ENCODE assay signal across 16 mouse cellular contexts in the genomic region with DNA sequence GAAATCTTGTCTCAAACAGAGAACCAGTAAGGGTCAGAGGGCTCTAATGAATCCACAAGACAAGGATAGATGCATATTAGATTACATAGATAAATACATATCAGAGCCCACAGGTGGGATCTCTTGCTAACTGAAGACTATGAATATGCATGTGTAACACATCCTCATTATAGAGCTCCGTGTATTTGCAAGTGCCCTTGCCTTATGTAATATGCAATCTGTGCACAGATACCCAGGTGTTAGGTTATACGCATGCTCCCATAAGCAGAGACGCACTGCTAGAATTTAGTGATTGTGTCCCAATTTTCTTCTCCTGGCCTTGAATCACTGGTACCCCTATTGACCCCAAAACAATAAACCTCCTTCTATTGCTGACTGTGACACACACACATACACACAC. TPM values are rescaled to one million over a fixed set of nuclear protein-coding genes. Genes with fewer than 3 reads are reported as not detected.
"Had no signal": no experiment of that assay in that cellular context is flagged by ENCODE, and none has a peak within 500 bp of the region (broad histone marks: within the 10 kb centered on the region; RNA-seq: fewer than 3 reads in every experiment).

No protein-coding gene starts in this region.

- H3K4me3 ChIP-seq: liver, embryonic 13.5 days; liver, embryonic 15.5 days; megakaryocyte, embryonic 14.5 days; midbrain, embryonic 13.5 days; midbrain, embryonic 15.5 days; neural tube, embryonic 12.5 days had no signal

- H3K9me3 ChIP-seq: liver, embryonic 13.5 days; liver, embryonic 15.5 days; midbrain, embryonic 15.5 days; neural tube, embryonic 12.5 days had no signal

- H3K27ac ChIP-seq: liver, embryonic 13.5 days; liver, embryonic 15.5 days; macrophage; midbrain, embryonic 13.5 days; midbrain, embryonic 15.5 days; neural tube, embryonic 12.5 days had no signal

- ATAC-seq: liver, postnatal 0 days; midbrain, embryonic 13.5 days; midbrain, embryonic 15.5 days had no signal

- H3K4me2 ChIP-seq: liver, embryonic 13.5 days; liver, embryonic 15.5 days; midbrain, embryonic 13.5 days; midbrain, embryonic 15.5 days; neural tube, embryonic 12.5 days had no signal

- DNase-seq: liver, embryonic 13.5 days; liver, postnatal 0 days; lung, adult 2 months; lung, postnatal 10 days; right cerebral cortex, postnatal 14 days; right cerebral cortex, postnatal 4 days; spleen, adult 18-20 months; thymus, adult 18-20 months; thymus, postnatal 14 days; thymus, postnatal 36 days had no signal

- H3K9ac ChIP-seq: liver, embryonic 13.5 days; liver, embryonic 15.5 days; liver, postnatal 0 days; midbrain, embryonic 13.5 days; midbrain, embryonic 15.5 days; neural tube, embryonic 12.5 days had no signal

- H3K36me3 ChIP-seq: liver, embryonic 13.5 days; liver, embryonic 15.5 days; midbrain, embryonic 13.5 days; midbrain, embryonic 15.5 days; neural tube, embryonic 12.5 days had no signal

RNA-seq across cellular contexts. Expression of a gene that starts 27.5 kb away (rescaled TPM):
- polyA plus RNA-seq: liver, embryonic 13.5 days; liver, embryonic 15.5 days; liver, postnatal 0 days; macrophage had no signal

RNA-seq across cellular contexts. Expression of a gene that starts 34.0 kb away (rescaled TPM):
- polyA plus RNA-seq: macrophage had no signal
